Mouse (Mus musculus) heart, embryonic 16.5 days (tissue): ENCODE data around the gene Map3k5. TPM values are rescaled to one million over a fixed set of nuclear protein-coding genes. Genes with fewer than 3 reads are reported as not detected.

ENCODE experiments used
- ATAC-seq: fragments of 200-750 bp; cut with Nextera tagmentation; replicated peaks from 2 replicates; pipeline ENCODE4 v1.8.0; 2017; ENCODE audit warnings: moderate number of reproducible peaks; ENCODE audit not compliant: insufficient read depth, low FRiP score; ENCODE audit errors: extremely low read depth
- H3K27ac ChIP-seq: fragments of 300-500 bp; sonication (generic); 2 replicates; pipeline ENCODE4 v1.5.1; 2014; ENCODE audit warnings: mild to moderate bottlenecking, low read length, control low read depth, moderate library complexity
- H3K27me3 ChIP-seq: fragments of 300-500 bp; sonication (generic); 2 replicates; pipeline ENCODE4 v1.6.1; 2014; ENCODE audit warnings: low read length, mixed read lengths; ENCODE audit not compliant: control insufficient read depth, insufficient read depth
- H3K36me3 ChIP-seq: fragments of 300-500 bp; sonication (generic); 2 replicates; pipeline ENCODE4 v1.6.1; 2014; ENCODE audit not compliant: control insufficient read depth, insufficient read depth
- H3K4me1 ChIP-seq: fragments of 300-500 bp; sonication (generic); 2 replicates; pipeline ENCODE4 v1.6.1; 2014; ENCODE audit warnings: low read length, mixed read lengths; ENCODE audit not compliant: control insufficient read depth, insufficient read depth
- H3K4me2 ChIP-seq: fragments of 300-500 bp; sonication (generic); 2 replicates; pipeline ENCODE4 v1.6.1; 2014; ENCODE audit warnings: low read depth, mild to moderate bottlenecking, control low read depth, low read length
- H3K4me3 ChIP-seq: fragments of 300-500 bp; sonication (generic); 2 replicates; pipeline ENCODE4 v1.5.1; 2014; ENCODE audit warnings: mild to moderate bottlenecking, control low read depth, low read length
- H3K9ac ChIP-seq: fragments of 300-500 bp; sonication (generic); 2 replicates; pipeline ENCODE4 v1.6.1; 2014; ENCODE audit warnings: low read length, control low read depth
- H3K9me3 ChIP-seq: fragments of 300-500 bp; sonication (generic); replicated peaks from 2 replicates; pipeline ENCODE4 v1.6.1; 2016; ENCODE audit warnings: low read length; ENCODE audit not compliant: control insufficient read depth
- WGBS: fragments of 180-500 bp; shearing (Covaris S2); extraction: QIAGEN DNeasy Blood & Tissue Kit; methylation state at CpG from one replicate; pipeline ENCODE4 v1.1.7; 2014; 5-methylcytosine and 5-hydroxymethylcytosine counted together
- polyA plus RNA-seq: library from polyadenylated mRNA; unstranded; fragments of >200 nt; fragmentation: Nextera tagmentation; extraction: Ambion mirVana; gene quantifications from 2 replicates; pipeline ENCODE4 v1.2.1, GENCODE M21; 2015

The Map3k5 gene
- polyA plus RNA-seq, 1 experiment from 2014 or later = 2.8 TPM

DNA sequence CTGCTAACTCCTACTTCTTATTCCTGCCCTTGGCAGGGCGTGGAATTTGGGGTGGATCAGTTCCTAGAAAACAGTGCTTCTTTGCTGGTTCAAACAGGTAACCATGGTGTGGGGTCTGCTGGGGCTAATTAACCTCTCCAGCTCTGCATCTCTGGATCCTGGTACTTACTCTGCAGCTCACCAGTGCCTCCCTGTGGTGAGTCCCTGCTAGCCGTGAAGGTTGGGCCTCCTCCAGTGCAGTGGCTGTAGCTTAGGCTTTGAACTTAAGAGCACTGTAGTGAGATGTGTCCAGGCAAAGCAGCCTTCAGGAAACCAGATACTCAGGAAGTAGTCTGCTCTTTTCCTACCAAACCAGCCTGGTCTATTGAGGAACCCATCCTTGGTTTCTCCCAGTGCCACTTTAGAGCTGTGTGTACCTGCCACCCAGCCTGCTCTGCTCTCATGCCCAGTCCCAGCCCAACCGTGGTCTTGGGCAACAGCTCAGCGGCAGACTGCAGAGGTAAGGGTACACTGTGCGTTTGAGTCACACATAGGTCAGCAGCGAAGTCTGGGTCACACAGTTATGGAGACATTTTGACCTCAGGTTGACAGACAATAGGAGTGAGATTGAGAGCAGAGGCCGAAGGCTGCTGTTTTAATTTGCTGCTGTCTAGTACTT, 139.1 kb downstream of the Map3k5 start:
- no peaks in the 10 kb centered on the region for H3K4me1 ChIP-seq
- no peak; the same call in 1 of the 2 replicates for ATAC-seq
- no peak overlapping the region for H3K27ac ChIP-seq
- no peaks in the 10 kb centered on the region for H3K9me3 ChIP-seq
- no peaks in the 10 kb centered on the region for H3K36me3 ChIP-seq
- H3K9ac ChIP-seq = no peak overlapping the region
- no peaks in the 10 kb centered on the region for H3K27me3 ChIP-seq
- whole genome bisulfite sequencing = 71% methylated on average over 7 of the region's 7 CpGs
- no peak overlapping the region for H3K4me2 ChIP-seq
- H3K4me3 ChIP-seq = no peak overlapping the region

DNA sequence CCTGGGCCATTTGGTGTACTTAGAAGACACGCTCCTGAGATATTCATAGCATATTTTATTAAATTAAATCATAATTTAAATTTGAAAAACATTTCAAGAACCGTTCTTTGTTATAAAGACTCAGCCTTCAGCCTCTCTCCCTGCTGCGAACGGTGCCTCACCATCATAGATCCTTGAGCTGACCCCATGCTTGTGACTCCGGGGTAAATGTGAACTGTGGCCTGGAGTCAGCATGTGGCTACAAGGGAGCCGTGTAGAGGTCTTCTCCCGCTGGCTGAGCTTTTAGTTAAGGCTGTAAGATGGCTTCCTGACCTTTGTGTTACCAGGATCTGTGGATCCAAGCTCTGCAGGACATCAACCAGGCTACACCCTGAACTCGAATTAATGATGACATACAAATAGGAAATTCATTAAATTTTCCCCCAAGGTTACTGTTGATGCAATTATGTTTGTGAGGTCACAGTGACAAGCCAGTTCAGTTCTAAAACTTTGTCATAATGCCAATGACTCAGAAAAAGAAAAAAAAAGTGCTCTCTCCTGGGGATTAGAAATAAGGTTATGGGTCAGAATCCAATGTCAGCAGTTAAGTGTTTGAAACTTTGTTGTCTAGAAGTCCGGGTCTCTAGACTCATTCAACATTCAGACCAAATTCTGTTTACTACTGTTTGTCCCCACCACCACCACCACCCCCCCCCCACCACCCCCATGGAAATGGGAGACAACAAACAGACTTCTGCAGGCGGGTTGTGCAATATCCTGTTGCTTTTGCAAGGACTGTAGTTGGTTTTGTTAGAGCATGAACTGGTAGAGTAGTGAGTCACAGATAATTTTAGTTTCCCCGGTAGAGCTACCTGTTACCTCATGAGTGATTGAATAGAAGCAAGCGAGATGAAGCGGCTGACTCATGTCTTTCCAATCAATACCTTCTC, 142.5 kb downstream of the Map3k5 start:
- 77% methylated on average over 13 of the region's 13 CpGs for WGBS
- Histone ChIP-seq H3K27ac (no peak overlapping the region), H3K4me2 (no peak overlapping the region), H3K4me1 (no peaks in the 10 kb centered on the region), H3K9me3 (no peaks in the 10 kb centered on the region), H3K36me3 (no peaks in the 10 kb centered on the region), H3K27me3 (no peaks in the 10 kb centered on the region), H3K9ac (no peak overlapping the region), H3K4me3 (no peak overlapping the region)
- no peak for ATAC-seq

DNA sequence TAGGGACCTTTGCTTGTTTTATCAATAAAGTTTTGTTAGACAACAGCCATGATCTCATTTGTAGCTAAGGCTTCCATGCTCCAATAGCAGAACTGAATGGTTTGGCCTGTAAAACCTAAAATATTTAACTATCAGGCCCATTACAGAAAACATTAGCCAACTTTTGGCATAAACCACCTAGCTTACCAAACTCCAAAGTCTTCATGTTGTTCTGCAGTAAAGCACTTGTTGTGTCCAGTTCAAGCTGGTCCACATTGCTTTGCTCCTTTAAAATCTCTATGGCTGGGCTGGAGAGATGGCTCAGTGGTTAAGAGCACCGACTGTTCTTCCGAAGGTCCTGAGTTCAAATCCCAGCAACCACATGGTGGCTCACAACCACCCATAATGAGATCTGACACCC, 144.1 kb downstream of the Map3k5 start:
- Histone ChIP-seq H3K9ac (no peak overlapping the region), H3K9me3 (no peaks in the 10 kb centered on the region), H3K27ac (no peak overlapping the region), H3K27me3 (no peaks in the 10 kb centered on the region), H3K4me2 (no peak overlapping the region), H3K4me1 (no peaks in the 10 kb centered on the region), H3K4me3 (no peak overlapping the region), H3K36me3 (peaks cover 10% of the 10 kb centered on the region)
- no peak for ATAC-seq
- WGBS = 93% methylated on average over 2 of the region's 2 CpGs

DNA sequence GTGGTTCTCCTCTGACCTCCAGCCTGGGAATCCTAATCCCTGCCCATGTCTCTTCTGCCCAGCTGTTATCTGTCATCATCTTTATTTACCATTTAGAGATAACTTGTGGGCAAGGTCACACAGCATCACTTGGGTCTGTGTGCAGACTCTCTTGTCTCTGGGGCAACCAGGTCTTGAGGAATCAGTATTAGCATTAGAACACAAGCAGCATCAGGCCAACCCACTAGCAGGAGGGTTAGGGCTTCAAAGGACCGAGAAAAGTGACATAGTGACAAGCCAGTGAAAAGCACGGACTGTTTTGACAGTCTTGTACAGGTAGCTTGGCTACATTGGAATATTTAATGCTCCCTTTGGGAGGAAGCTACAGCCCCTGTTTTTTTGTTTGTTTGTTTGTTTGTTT, 153.6 kb downstream of the Map3k5 start:
- 67% methylated on average over 2 of the region's 2 CpGs for WGBS
- peaks cover 2% of the 10 kb centered on the region; the same call in 1 of the 2 replicates for H3K36me3 ChIP-seq
- H3K9ac ChIP-seq = no peak overlapping the region
- H3K4me2 ChIP-seq = no peak overlapping the region
- no peaks in the 10 kb centered on the region for H3K4me1 ChIP-seq
- H3K27me3 ChIP-seq = no peaks in the 10 kb centered on the region
- no peak for ATAC-seq
- H3K4me3 ChIP-seq = no peak overlapping the region
- H3K9me3 ChIP-seq = no peaks in the 10 kb centered on the region
- no peak overlapping the region for H3K27ac ChIP-seq

DNA sequence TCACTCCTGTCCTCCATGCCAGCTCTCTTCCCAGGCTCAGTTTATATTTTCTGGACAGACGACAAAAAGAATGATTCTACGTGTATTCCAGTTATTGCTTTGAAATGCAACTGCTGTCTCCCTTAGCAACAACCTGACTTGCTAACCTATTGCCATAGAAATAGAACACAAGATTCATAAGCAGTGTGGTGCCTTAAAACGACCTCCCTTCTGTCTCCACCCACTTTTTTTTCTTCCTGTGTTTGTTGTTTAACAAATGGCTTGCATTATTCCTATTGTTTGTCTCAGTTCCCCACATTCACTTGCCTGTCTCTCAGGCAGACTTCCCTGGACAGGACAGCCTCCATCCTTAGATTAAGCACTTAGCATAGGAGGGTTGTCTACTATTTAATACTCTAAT, 154.8 kb downstream of the Map3k5 start:
- Histone ChIP-seq H3K9ac (no peak overlapping the region), H3K4me3 (no peak overlapping the region), H3K27me3 (no peaks in the 10 kb centered on the region), H3K4me1 (no peaks in the 10 kb centered on the region), H3K4me2 (no peak overlapping the region), H3K36me3 (no peaks in the 10 kb centered on the region), H3K9me3 (no peaks in the 10 kb centered on the region), H3K27ac (no peak overlapping the region)
- no peak for ATAC-seq
- 71% methylated on average over 3 of the region's 3 CpGs for WGBS

GRCm38 (mm10) chr10:20090171-20090570, 155.9 kb downstream of the Map3k5 start:
- H3K4me3 ChIP-seq = no peak overlapping the region
- no peak overlapping the region for H3K27ac ChIP-seq
- H3K9me3 ChIP-seq = no peaks in the 10 kb centered on the region
- H3K4me1 ChIP-seq = no peaks in the 10 kb centered on the region
- no peak for ATAC-seq
- no peak overlapping the region for H3K4me2 ChIP-seq
- WGBS = 91% methylated on average over 11 of the region's 11 CpGs
- H3K36me3 ChIP-seq = no peaks in the 10 kb centered on the region
- H3K9ac ChIP-seq = no peak overlapping the region
- no peaks in the 10 kb centered on the region for H3K27me3 ChIP-seq

GRCm38 (mm10) chr10:20091416-20091815, 157.1 kb downstream of the Map3k5 start:
- 85% methylated on average over 2 of the region's 2 CpGs for WGBS
- H3K9ac ChIP-seq = no peak overlapping the region
- no peaks in the 10 kb centered on the region for H3K27me3 ChIP-seq
- H3K36me3 ChIP-seq = no peaks in the 10 kb centered on the region
- no peaks in the 10 kb centered on the region for H3K4me1 ChIP-seq
- no peak overlapping the region for H3K27ac ChIP-seq
- no peak for ATAC-seq
- no peak overlapping the region for H3K4me3 ChIP-seq
- no peaks in the 10 kb centered on the region for H3K9me3 ChIP-seq
- H3K4me2 ChIP-seq = no peak overlapping the region

GRCm38 (mm10) chr10:20092371-20092770, 158.1 kb downstream of the Map3k5 start:
- Histone ChIP-seq H3K36me3 (no peaks in the 10 kb centered on the region), H3K9me3 (no peaks in the 10 kb centered on the region), H3K27me3 (no peaks in the 10 kb centered on the region), H3K4me2 (no peak overlapping the region), H3K4me1 (no peaks in the 10 kb centered on the region), H3K9ac (no peak overlapping the region), H3K4me3 (no peak overlapping the region), H3K27ac (no peak overlapping the region)
- ATAC-seq = no peak
- 85% methylated on average over 3 of the region's 3 CpGs for WGBS

- no peak for ATAC-seq
- Histone ChIP-seq H3K9ac (no peak overlapping the region), H3K9me3 (no peaks in the 10 kb centered on the region), H3K27ac (no peak overlapping the region), H3K27me3 (no peaks in the 10 kb centered on the region), H3K36me3 (peaks cover 14% of the 10 kb centered on the region), H3K4me3 (no peak overlapping the region), H3K4me1 (peaks cover 14% of the 10 kb centered on the region), H3K4me2 (no peak overlapping the region)
- WGBS = 90% methylated on average over 6 of the region's 6 CpGs
Observed at GRCm38 (mm10) chr10:20101456-20101855, 167.2 kb downstream of the Map3k5 start.
